Mouse (Mus musculus) lung, adult 2 months (tissue): ENCODE measurements around the gene Ddn.

Experiments
- CTCF ChIP-seq: fragments of 200-500 bp; IDR thresholded peaks from 2 replicates; pipeline ENCODE4 v1.5.1; 2011; ENCODE audit warnings: mild to moderate bottlenecking, low read length, control low read depth; ENCODE audit not compliant: insufficient read depth
- POLR2A ChIP-seq: fragments of 200-500 bp; IDR thresholded peaks from 2 replicates; pipeline ENCODE4 v1.6.1; 2011; ENCODE audit warnings: low read depth, mild to moderate bottlenecking, control low read depth, low read length, borderline replicate concordance; ENCODE audit errors: extremely low read depth

DNA sequence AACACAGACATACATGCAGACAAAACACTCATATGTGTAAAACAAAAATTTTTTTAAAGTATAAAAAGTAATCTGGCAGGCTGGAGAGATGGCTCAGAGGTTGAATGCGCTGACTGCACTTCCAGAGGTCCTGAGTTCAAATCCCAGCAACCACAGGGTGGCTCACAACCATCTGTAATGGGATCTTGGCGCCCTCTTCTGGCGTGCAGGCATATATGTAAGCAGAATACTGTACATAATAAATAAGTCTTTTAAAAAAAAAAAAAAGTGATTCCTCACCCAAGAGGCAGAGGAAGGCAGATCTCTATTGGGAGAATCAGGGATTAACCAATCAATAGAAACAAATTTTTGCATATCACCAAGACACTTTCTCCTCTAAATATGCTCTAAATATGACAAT is 14.1 kb upstream of the Ddn start:
- TF ChIP-seq CTCF (no peak), POLR2A (no peak)
